8 mouse cellular contexts compared by ENCODE assay signal in genomic region chr2:80579253-80579891, GRCm38 (mm10). TPM values are rescaled to one million over a fixed set of nuclear protein-coding genes. Genes with fewer than 3 reads are reported as not detected.
DNase-seq lines count a peak whose midpoint lies in the region; ATAC-seq and TF ChIP-seq lines count a peak whose summit lies in the region.

No protein-coding gene starts in this region.

- no peak for TF ChIP-seq POLR2A in MEL (IDR thresholded peaks at IDR 0.05; ENCODE audit: control insufficient read depth in 1 of 2, insufficient read depth in 1 of 2, low read depth in 1 of 2, low read length in 2 of 2, poor library complexity in 1 of 2)

- peaks cover 0 to 5% of the 10 kb centered on the region in 2 experiments; a peak in 3 of 4 replicates for H3K27me3 ChIP-seq in MEL (ENCODE audit: control insufficient read depth in 1 of 2, insufficient read depth in 2 of 2, low read length in 2 of 2)
- no peaks in the 10 kb centered on the region for H3K27me3 ChIP-seq in hindbrain, embryonic 11.5 days (ENCODE audit: control insufficient read depth, insufficient read depth, low read length)
- no peaks in the 10 kb centered on the region for H3K27me3 ChIP-seq in midbrain, embryonic 12.5 days

- peak; percentile 56 for DNase-seq in heart, adult 11 months
- no peak for DNase-seq in heart, postnatal 10 days
- peak; percentile 75 for DNase-seq in MEL (ENCODE audit: low read depth, low spot score)
- DNase-seq in hindbrain, embryonic 11.5 days (ENCODE audit: low spot score) = no peak
- DNase-seq in frontal cortex, postnatal 10 days (ENCODE audit: low spot score in 2 of 2) = no peak
- DNase-seq in gastrocnemius, postnatal 10 days = no peak
- DNase-seq in layer of hippocampus, adult 11-12 months (ENCODE audit: low spot score) = no peak

- TF ChIP-seq RAD21 in MEL (IDR thresholded peaks at IDR 0.05; ENCODE audit: low read depth, low read length) = no peak

- no peak for ATAC-seq in hindbrain, embryonic 11.5 days (ENCODE audit: low FRiP score)
- ATAC-seq in midbrain, embryonic 12.5 days (ENCODE audit: low FRiP score, low read depth) = no peak

- no peak overlapping the region for H3K27ac ChIP-seq in MEL (ENCODE audit: control insufficient read depth, low read depth, low read length)
- no peak overlapping the region for H3K27ac ChIP-seq in hindbrain, embryonic 11.5 days (ENCODE audit: low read depth, low read length)
- no peak overlapping the region for H3K27ac ChIP-seq in midbrain, embryonic 12.5 days (replicated peaks)

- no peak overlapping the region for H3K9ac ChIP-seq in MEL (ENCODE audit: control insufficient read depth, low read depth, low read length, poor library complexity, severe bottlenecking)
- no peak overlapping the region for H3K9ac ChIP-seq in hindbrain, embryonic 11.5 days (ENCODE audit: low read depth, low read length)
- no peak overlapping the region for H3K9ac ChIP-seq in midbrain, embryonic 12.5 days (replicated peaks)

- H3K36me3 ChIP-seq in MEL (ENCODE audit: control insufficient read depth in 1 of 2, insufficient read depth in 2 of 2, low read length in 2 of 2) = peaks cover 0 to 3% of the 10 kb centered on the region in 2 experiments; a peak in 2 of 4 replicates
- no peaks in the 10 kb centered on the region for H3K36me3 ChIP-seq in hindbrain, embryonic 11.5 days (ENCODE audit: control insufficient read depth, insufficient read depth, low read length)
- no peaks in the 10 kb centered on the region for H3K36me3 ChIP-seq in midbrain, embryonic 12.5 days

- peak in 1 of 2 experiments; percentile 31; a peak in 1 of 4 replicates for TF ChIP-seq EP300 in MEL (IDR thresholded peaks at IDR 0.05; ENCODE audit: low read depth in 1 of 2, low read length in 2 of 2)

- intact Hi-C loops in heart, postnatal 10 days (cut with DNase I) = no loop called here

- H3K79me2 ChIP-seq in MEL (ENCODE audit: control insufficient read depth, insufficient read depth, low read length, poor library complexity) = peaks cover 1% of the 10 kb centered on the region

- H3K9me3 ChIP-seq in MEL (replicated peaks; ENCODE audit: insufficient read depth, low read length) = no peaks in the 10 kb centered on the region
- H3K9me3 ChIP-seq in hindbrain, embryonic 11.5 days (ENCODE audit: control insufficient read depth, low read length) = no peaks in the 10 kb centered on the region
- no peaks in the 10 kb centered on the region for H3K9me3 ChIP-seq in midbrain, embryonic 12.5 days

- TF ChIP-seq CTCF in MEL (IDR thresholded peaks at IDR 0.05 in 2 of 3, conservative IDR thresholded peaks at IDR 0.05 in 1 of 3; ENCODE audit: control insufficient read depth in 1 of 3, insufficient read depth in 1 of 3, low read depth in 2 of 3, low read length in 3 of 3, poor library complexity in 1 of 3, severe bottlenecking in 1 of 3) = no peak

- WGBS in hindbrain, embryonic 11.5 days = 49% methylated on average over 6 of the region's 6 CpGs
- WGBS in midbrain, embryonic 12.5 days = 54% methylated on average over 6 of the region's 6 CpGs

- peaks cover 3 to 9% of the 10 kb centered on the region in 2 experiments for H3K4me1 ChIP-seq in MEL (ENCODE audit: control insufficient read depth in 1 of 2, insufficient read depth in 2 of 2, low read length in 2 of 2)
- no peaks in the 10 kb centered on the region for H3K4me1 ChIP-seq in hindbrain, embryonic 11.5 days (replicated peaks; ENCODE audit: control insufficient read depth, insufficient read depth, low read length)
- H3K4me1 ChIP-seq in midbrain, embryonic 12.5 days = peaks cover 13% of the 10 kb centered on the region

- H3K4me3 ChIP-seq in MEL (ENCODE audit: control insufficient read depth in 1 of 2, insufficient read depth in 1 of 2, low read depth in 2 of 2, low read length in 2 of 2) = no peak overlapping the region
- peak overlapping the region; percentile 1; the same call in 1 of the 2 replicates for H3K4me3 ChIP-seq in hindbrain, embryonic 11.5 days (ENCODE audit: low read depth, low read length)
- H3K4me3 ChIP-seq in midbrain, embryonic 12.5 days = peak overlapping the region; percentile 87

- peak overlapping the region; percentile 20 for H3K4me2 ChIP-seq in hindbrain, embryonic 11.5 days (replicated peaks; ENCODE audit: low read depth, low read length)
- H3K4me2 ChIP-seq in midbrain, embryonic 12.5 days (replicated peaks) = peak overlapping the region; percentile 69

TF ChIP-seq in MEL, 35 proteins besides CTCF, POLR2A, EP300 and RAD21:
- TF ChIP-seq BHLHE40 (IDR thresholded peaks at IDR 0.05; ENCODE audit: borderline replicate concordance, low read depth, low read length) = peak; percentile 30; the same call in 1 of the 2 replicates
- no peak for TF ChIP-seq MAX (IDR thresholded peaks at IDR 0.05; ENCODE audit: low read length)
- no peak for TF ChIP-seq TAL1 (IDR thresholded peaks at IDR 0.05; ENCODE audit: low read length)
- TF ChIP-seq TBP (IDR thresholded peaks at IDR 0.05; ENCODE audit: low read depth, low read length) = no peak
- peak; percentile 78 for TF ChIP-seq MAFK (IDR thresholded peaks at IDR 0.05; ENCODE audit: borderline replicate concordance, low read depth, low read length)
- no peak for TF ChIP-seq MYB (IDR thresholded peaks at IDR 0.05; ENCODE audit: low read depth, low read length)
- TF ChIP-seq ZNF384 (IDR thresholded peaks at IDR 0.05; ENCODE audit: low read depth, low read length) = no peak
- no peak for TF ChIP-seq SMC3 (IDR thresholded peaks at IDR 0.05; ENCODE audit: low read depth, low read length)
- peak; percentile 99 for TF ChIP-seq RCOR1 (IDR thresholded peaks at IDR 0.05; ENCODE audit: low read depth, low read length)
- TF ChIP-seq MXI1 (IDR thresholded peaks at IDR 0.05; ENCODE audit: low read depth, low read length) = no peak
- TF ChIP-seq TCF12 (IDR thresholded peaks at IDR 0.05; ENCODE audit: low read depth, low read length) = no peak

RNA-seq across cellular contexts. Expression of gene Nckap1, which starts 1.8 kb away (rescaled TPM):
- total RNA-seq in heart, postnatal 10 days (2021) = 10 to 100 TPM; 94.1 to 94.8 TPM
- 5.9 and 6.3 TPM in 2 replicates for total RNA-seq in MEL (2012; rRNA removed)
- polyA plus RNA-seq in MEL (2012; ENCODE audit: insufficient read depth in 1 of 2, insufficient read length in 2 of 2, low read depth in 1 of 2, low replicate concordance in 2 of 2, missing spikeins in 1 of 2) = 1 to 10 TPM in 1 of 2 experiments, not detected in 1; 7.1 TPM
- polyA plus RNA-seq in hindbrain, embryonic 11.5 days (2014; fragmentation: Nextera tagmentation; extraction: Ambion mirVana) = 70.3 and 71.2 TPM in 2 replicates
- polyA plus RNA-seq in midbrain, embryonic 12.5 days (2016; fragmentation: Nextera tagmentation; extraction: Ambion mirVana) = 100 and 110 TPM in 2 replicates
- total RNA-seq in gastrocnemius, postnatal 10 days (2021) = 10 to 100 TPM; 62.3 to 64.2 TPM

RNA-seq across cellular contexts. Expression of gene Dusp19, which starts 37.5 kb away (rescaled TPM):
- total RNA-seq in heart, postnatal 10 days (2021) = 1 to 10 TPM; 5.9 to 7.6 TPM
- 14.8 and 14.9 TPM in 2 replicates for total RNA-seq in MEL (2012; rRNA removed)
- 10 to 100 TPM in 1 of 2 experiments, not detected in 1; 16.1 TPM for polyA plus RNA-seq in MEL (2012; ENCODE audit: insufficient read depth in 1 of 2, insufficient read length in 2 of 2, low read depth in 1 of 2, low replicate concordance in 2 of 2, missing spikeins in 1 of 2)
- polyA plus RNA-seq in hindbrain, embryonic 11.5 days (2014; fragmentation: Nextera tagmentation; extraction: Ambion mirVana) = 19.8 and 20.2 TPM in 2 replicates
- 19.0 and 19.7 TPM in 2 replicates for polyA plus RNA-seq in midbrain, embryonic 12.5 days (2016; fragmentation: Nextera tagmentation; extraction: Ambion mirVana)
- total RNA-seq in gastrocnemius, postnatal 10 days (2021) = 1 to 10 TPM; 7.3 to 8.3 TPM

RNA-seq across cellular contexts. Expression of gene Nup35, which starts 37.7 kb away (rescaled TPM):
- 10 to 100 TPM in 1 of 2 experiments, 1 to 10 TPM in 1; 7.7 to 11.7 TPM for total RNA-seq in heart, postnatal 10 days (2021)
- 49.6 and 51.5 TPM in 2 replicates for total RNA-seq in MEL (2012; rRNA removed)
- 10 to 100 TPM in 1 of 2 experiments, not detected in 1; 36.1 TPM for polyA plus RNA-seq in MEL (2012; ENCODE audit: insufficient read depth in 1 of 2, insufficient read length in 2 of 2, low read depth in 1 of 2, low replicate concordance in 2 of 2, missing spikeins in 1 of 2)
- 64.5 and 65.1 TPM in 2 replicates for polyA plus RNA-seq in hindbrain, embryonic 11.5 days (2014; fragmentation: Nextera tagmentation; extraction: Ambion mirVana)
- polyA plus RNA-seq in midbrain, embryonic 12.5 days (2016; fragmentation: Nextera tagmentation; extraction: Ambion mirVana) = 55.9 and 63.6 TPM in 2 replicates
- total RNA-seq in gastrocnemius, postnatal 10 days (2021) = 10 to 100 TPM; 10.5 to 13.0 TPM

Comparison
In these comparisons a context has a peak if more than half of its experiments do, and no peak if none do; other contexts are left out.
1. DNase-seq: peak in heart, adult 11 months (single experiment) and MEL (single experiment); none in heart, postnatal 10 days (0 of 2), hindbrain, embryonic 11.5 days (single experiment), frontal cortex, postnatal 10 days (0 of 2), gastrocnemius, postnatal 10 days (single experiment) and layer of hippocampus, adult 11-12 months (single experiment).
2. H3K4me3 ChIP-seq: peak in hindbrain, embryonic 11.5 days (single experiment) and midbrain, embryonic 12.5 days (single experiment); none in MEL (0 of 2).